Mouse (Mus musculus): ENCODE results near the gene Olfr1234. TPM values are rescaled to one million over a fixed set of nuclear protein-coding genes. Genes with fewer than 3 reads are reported as not detected.

The Olfr1234 gene
- not detected for polyA plus RNA-seq (2014; fragmentation: Illumina TruSeq; extraction: RNeasy Lipid Tissue Mini Kit (QIAGEN cat#74804); ENCODE audit: low replicate concordance)

DNA sequence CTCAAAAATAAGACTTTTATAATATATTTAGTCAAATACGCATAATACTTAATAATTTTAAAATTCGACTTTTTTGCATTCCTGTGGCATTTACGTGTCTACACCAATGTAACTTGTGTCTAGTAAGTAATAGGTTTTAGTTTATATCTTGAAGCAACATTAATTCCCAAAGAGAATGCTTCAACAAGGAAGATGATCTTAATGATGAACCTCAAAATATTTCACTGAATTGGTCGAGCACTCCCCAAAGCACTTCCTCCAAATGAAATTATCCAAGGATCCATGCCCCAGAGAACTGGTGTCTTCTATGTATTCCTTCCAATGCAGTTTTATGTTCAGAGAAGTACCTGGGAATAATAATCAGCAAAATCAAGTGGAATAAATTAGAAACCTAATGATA is at the start of gene Olfr1234:
Olfr1234 (minus strand) TSS at position 101 of the 400 bp plus-strand sequence.

GRCm38 (mm10) chr2:89409576-89409975 is 44.9 kb upstream of the Olfr1234 start, which contains the start of gene Olfr1238:
Gene Olfr1238 (minus strand): TSS chr2:89409676.

GRCm38 (mm10) chr2:89342298-89342697 is 22.4 kb downstream of the Olfr1234 start, which contains the start of gene Olfr1233:
Gene Olfr1233 (minus strand): TSS chr2:89342398.

GRCm38 (mm10) chr2:89329575-89329974 is 35.1 kb downstream of the Olfr1234 start, which contains the start of gene Olfr1232:
Gene Olfr1232 (minus strand): TSS chr2:89329675.

Other genes with a start within 250 kb of the Olfr1234 start
- gene Olfr1221, start 247.6 kb downstream of the Olfr1234 start, polyA plus RNA-seq (2014; fragmentation: Illumina TruSeq; extraction: RNeasy Lipid Tissue Mini Kit (QIAGEN cat#74804); ENCODE audit: low replicate concordance): not detected
- gene Olfr1222, start 231.8 kb downstream of the Olfr1234 start, polyA plus RNA-seq (2014; fragmentation: Illumina TruSeq; extraction: RNeasy Lipid Tissue Mini Kit (QIAGEN cat#74804); ENCODE audit: low replicate concordance): not detected
- not detected for gene Olfr1223, start 213.3 kb downstream of the Olfr1234 start, polyA plus RNA-seq (2014; fragmentation: Illumina TruSeq; extraction: RNeasy Lipid Tissue Mini Kit (QIAGEN cat#74804); ENCODE audit: low replicate concordance)
- not detected for gene Olfr1224-ps1, start 200.8 kb downstream of the Olfr1234 start, polyA plus RNA-seq (2014; fragmentation: Illumina TruSeq; extraction: RNeasy Lipid Tissue Mini Kit (QIAGEN cat#74804); ENCODE audit: low replicate concordance)
- gene Olfr1225, start 190.2 kb downstream of the Olfr1234 start, polyA plus RNA-seq (2014; fragmentation: Illumina TruSeq; extraction: RNeasy Lipid Tissue Mini Kit (QIAGEN cat#74804); ENCODE audit: low replicate concordance): not detected
- gene Olfr1226, start 164.8 kb downstream of the Olfr1234 start, polyA plus RNA-seq (2014; fragmentation: Illumina TruSeq; extraction: RNeasy Lipid Tissue Mini Kit (QIAGEN cat#74804); ENCODE audit: low replicate concordance): not detected
- gene Olfr1228, start 110.8 kb downstream of the Olfr1234 start, polyA plus RNA-seq (2014; fragmentation: Illumina TruSeq; extraction: RNeasy Lipid Tissue Mini Kit (QIAGEN cat#74804); ENCODE audit: low replicate concordance): not detected
- gene Olfr1229, start 76.9 kb downstream of the Olfr1234 start, polyA plus RNA-seq (2014; fragmentation: Illumina TruSeq; extraction: RNeasy Lipid Tissue Mini Kit (QIAGEN cat#74804); ENCODE audit: low replicate concordance): not detected
- not detected for gene Olfr1230, start 67.6 kb downstream of the Olfr1234 start, polyA plus RNA-seq (2014; fragmentation: Illumina TruSeq; extraction: RNeasy Lipid Tissue Mini Kit (QIAGEN cat#74804); ENCODE audit: low replicate concordance)
- not detected for gene Olfr1231, start 57.8 kb downstream of the Olfr1234 start, polyA plus RNA-seq (2014; fragmentation: Illumina TruSeq; extraction: RNeasy Lipid Tissue Mini Kit (QIAGEN cat#74804); ENCODE audit: low replicate concordance)
- gene Olfr1232, start 35.2 kb downstream of the Olfr1234 start, polyA plus RNA-seq (2014; fragmentation: Illumina TruSeq; extraction: RNeasy Lipid Tissue Mini Kit (QIAGEN cat#74804); ENCODE audit: low replicate concordance): not detected
- not detected for gene Olfr1233, start 22.5 kb downstream of the Olfr1234 start, polyA plus RNA-seq (2014; fragmentation: Illumina TruSeq; extraction: RNeasy Lipid Tissue Mini Kit (QIAGEN cat#74804); ENCODE audit: low replicate concordance)
- not detected for gene Olfr1238, start 44.8 kb upstream of the Olfr1234 start, polyA plus RNA-seq (2014; fragmentation: Illumina TruSeq; extraction: RNeasy Lipid Tissue Mini Kit (QIAGEN cat#74804); ENCODE audit: low replicate concordance)
- not detected for gene Olfr1239, start 55.5 kb upstream of the Olfr1234 start, polyA plus RNA-seq (2014; fragmentation: Illumina TruSeq; extraction: RNeasy Lipid Tissue Mini Kit (QIAGEN cat#74804); ENCODE audit: low replicate concordance)
- not detected for gene Olfr1240, start 78.1 kb upstream of the Olfr1234 start, polyA plus RNA-seq (2014; fragmentation: Illumina TruSeq; extraction: RNeasy Lipid Tissue Mini Kit (QIAGEN cat#74804); ENCODE audit: low replicate concordance)
- gene Olfr1241, start 122.3 kb upstream of the Olfr1234 start, polyA plus RNA-seq (2014; fragmentation: Illumina TruSeq; extraction: RNeasy Lipid Tissue Mini Kit (QIAGEN cat#74804); ENCODE audit: low replicate concordance): not detected
- gene Olfr1242, start 133.5 kb upstream of the Olfr1234 start, polyA plus RNA-seq (2014; fragmentation: Illumina TruSeq; extraction: RNeasy Lipid Tissue Mini Kit (QIAGEN cat#74804); ENCODE audit: low replicate concordance): not detected
- gene Olfr1243, start 166.6 kb upstream of the Olfr1234 start, polyA plus RNA-seq (2014; fragmentation: Illumina TruSeq; extraction: RNeasy Lipid Tissue Mini Kit (QIAGEN cat#74804); ENCODE audit: low replicate concordance): not detected
- gene Olfr1245, start 213.6 kb upstream of the Olfr1234 start, polyA plus RNA-seq (2014; fragmentation: Illumina TruSeq; extraction: RNeasy Lipid Tissue Mini Kit (QIAGEN cat#74804); ENCODE audit: low replicate concordance): not detected
- gene Olfr1246, start 228.3 kb upstream of the Olfr1234 start, polyA plus RNA-seq (2014; fragmentation: Illumina TruSeq; extraction: RNeasy Lipid Tissue Mini Kit (QIAGEN cat#74804); ENCODE audit: low replicate concordance): not detected
- gene Olfr1247, start 249.3 kb upstream of the Olfr1234 start, polyA plus RNA-seq (2014; fragmentation: Illumina TruSeq; extraction: RNeasy Lipid Tissue Mini Kit (QIAGEN cat#74804); ENCODE audit: low replicate concordance): not detected